Mouse (Mus musculus) intestine, embryonic 15.5 days (tissue): Measurements from ENCODE around the gene Avpr2. TPM values are rescaled to one million over a fixed set of nuclear protein-coding genes. Genes with fewer than 3 reads are reported as not detected.

Experiments
- ATAC-seq: fragments of 200-750 bp; cut with Nextera tagmentation; 2 replicates; pipeline ENCODE4 v1.8.0; 2017; ENCODE audit warnings: moderate TSS enrichment, moderate library complexity
- H3K27ac ChIP-seq: fragments of 300-500 bp; sonication (generic); 2 replicates; pipeline ENCODE4 v1.5.1; 2015; ENCODE audit warnings: mild to moderate bottlenecking, inconsistent platforms
- H3K27me3 ChIP-seq: fragments of 300-500 bp; sonication (generic); replicated peaks from 2 replicates; pipeline ENCODE4 v1.6.1; 2015; ENCODE audit warnings: inconsistent platforms
- H3K36me3 ChIP-seq: fragments of 300-500 bp; sonication (generic); 2 replicates; pipeline ENCODE4 v1.6.1; 2015; ENCODE audit warnings: inconsistent platforms
- H3K4me1 ChIP-seq: fragments of 300-500 bp; sonication (generic); replicated peaks from 2 replicates; pipeline ENCODE4 v1.6.1; 2015; ENCODE audit warnings: inconsistent platforms
- H3K4me2 ChIP-seq: fragments of 300-500 bp; sonication (generic); replicated peaks from 2 replicates; pipeline ENCODE4 v1.6.1; 2015; ENCODE audit warnings: mild to moderate bottlenecking, inconsistent platforms
- H3K4me3 ChIP-seq: fragments of 300-500 bp; sonication (generic); replicated peaks from 2 replicates; pipeline ENCODE4 v1.5.1; 2015; ENCODE audit warnings: inconsistent platforms
- H3K9ac ChIP-seq: fragments of 300-500 bp; sonication (generic); 2 replicates; pipeline ENCODE4 v1.6.1; 2015; ENCODE audit warnings: inconsistent platforms
- H3K9me3 ChIP-seq: fragments of 300-500 bp; sonication (generic); 2 replicates; pipeline ENCODE4 v1.6.1; 2016; ENCODE audit warnings: inconsistent platforms
- WGBS: fragments of 180-500 bp; shearing (Covaris S2); methylation state at CpG from one replicate; pipeline ENCODE4 v1.1.7; 2015; 5-methylcytosine and 5-hydroxymethylcytosine counted together
- polyA plus RNA-seq: library from polyadenylated mRNA; unstranded; fragments of >200 nt; fragmentation: Nextera tagmentation; extraction: Ambion mirVana; gene quantifications from 2 replicates; pipeline ENCODE4 v1.2.1, GENCODE M21; 2015

The Avpr2 gene
- polyA plus RNA-seq, 1 experiment from 2014 or later: 0.05 TPM

- no peak overlapping the region for H3K27ac ChIP-seq
- H3K27me3 ChIP-seq: peaks cover 15% of the 10 kb centered on the region
- H3K4me1 ChIP-seq: 0 out of 2 replicates have a peak, but pooled peaks cover 4% of the 10 kb centered on the region
- peak overlapping the region; percentile 80 for H3K4me2 ChIP-seq
- H3K9me3 ChIP-seq: no peaks in the 10 kb centered on the region
- 34% methylated on average over 16 of the region's 16 CpGs for WGBS
- ATAC-seq: no peak
- H3K4me3 ChIP-seq: peak overlapping the region; percentile 37
- no peaks in the 10 kb centered on the region for H3K36me3 ChIP-seq
- H3K9ac ChIP-seq: no peak overlapping the region
Observed at GRCm38 (mm10) chrX:73881036-73881427, 10.9 kb upstream of the Avpr2 start.

- Histone ChIP-seq H3K4me2 (0 out of 2 replicates have a peak overlapping the region, but pooled peaks have one; percentile 80), H3K9me3 (no peaks in the 10 kb centered on the region), H3K27me3 (peaks cover 15% of the 10 kb centered on the region), H3K9ac (no peak overlapping the region), H3K36me3 (no peaks in the 10 kb centered on the region), H3K4me1 (0 out of 2 replicates have a peak, but pooled peaks cover 4% of the 10 kb centered on the region), H3K4me3 (no peak overlapping the region), H3K27ac (no peak overlapping the region)
- ATAC-seq: no peak
- 28% methylated on average over 6 of the region's 6 CpGs for WGBS
Observed at GRCm38 (mm10) chrX:73881463-73881862, 10.4 kb upstream of the Avpr2 start.

GRCm38 (mm10) chrX:73892833-73893232 is 931 bp downstream of the Avpr2 start:
- Histone ChIP-seq H3K9me3 (no peaks in the 10 kb centered on the region), H3K36me3 (no peaks in the 10 kb centered on the region), H3K27ac (no peak overlapping the region), H3K4me2 (no peak overlapping the region), H3K4me1 (no peaks in the 10 kb centered on the region), H3K27me3 (no peaks in the 10 kb centered on the region), H3K9ac (no peak overlapping the region), H3K4me3 (no peak overlapping the region)
- ATAC-seq: no peak
- 91% methylated on average over 14 of the region's 14 CpGs for WGBS

- no peak within 1 kb of the TSS for H3K27ac ChIP-seq
- no peak for ATAC-seq
- no peak within 1 kb of the TSS for H3K4me3 ChIP-seq
- no peak within 1 kb of the TSS for H3K4me2 ChIP-seq
- 18% methylated on average over 2 of the region's 2 CpGs for WGBS
- no peak within 1 kb of the TSS for H3K9ac ChIP-seq
- no peaks in the 10 kb centered on the region for H3K4me1 ChIP-seq
- no peaks in the 10 kb centered on the region for H3K36me3 ChIP-seq
- no peaks in the 10 kb centered on the region for H3K27me3 ChIP-seq
- no peaks in the 10 kb centered on the region for H3K9me3 ChIP-seq
Observed at GRCm38 (mm10) chrX:73895719-73896118, 3.8 kb downstream of the Avpr2 start, which contains the start of gene L1cam. TSS of gene L1cam (minus strand) at chrX:73896105.

GRCm38 (mm10) chrX:73897959-73898358 is 6.1 kb downstream of the Avpr2 start:
- WGBS: 74% methylated on average over 3 of the region's 3 CpGs
- H3K36me3 ChIP-seq: no peaks in the 10 kb centered on the region
- ATAC-seq: no peak

GRCm38 (mm10) chrX:73910049-73910448 is 18.1 kb downstream of the Avpr2 start:
- Histone ChIP-seq H3K36me3 (no peaks in the 10 kb centered on the region), H3K27ac (no peak overlapping the region), H3K4me3 (no peak overlapping the region), H3K27me3 (no peaks in the 10 kb centered on the region), H3K4me2 (no peak overlapping the region), H3K4me1 (no peaks in the 10 kb centered on the region), H3K9me3 (no peaks in the 10 kb centered on the region), H3K9ac (no peak overlapping the region)
- WGBS: 95% methylated on average over 1 of the region's 1 CpGs
- ATAC-seq: no peak

More at GRCm38 (mm10) chrX:73897959-73898358, 6.1 kb downstream of the Avpr2 start:
- Histone ChIP-seq H3K9ac (no peak overlapping the region), H3K27ac (no peak overlapping the region), H3K4me1 (no peaks in the 10 kb centered on the region), H3K27me3 (no peaks in the 10 kb centered on the region), H3K9me3 (no peaks in the 10 kb centered on the region), H3K4me3 (no peak overlapping the region), H3K4me2 (no peak overlapping the region)

- H3K4me3 ChIP-seq: no peak overlapping the region
- no peaks in the 10 kb centered on the region for H3K4me1 ChIP-seq
- H3K9ac ChIP-seq: no peak overlapping the region
- peak overlapping the region; percentile 54 for H3K4me2 ChIP-seq
- H3K36me3 ChIP-seq: no peaks in the 10 kb centered on the region
- H3K27me3 ChIP-seq: no peaks in the 10 kb centered on the region
- ATAC-seq: no peak
- H3K9me3 ChIP-seq: no peaks in the 10 kb centered on the region
- H3K27ac ChIP-seq: no peak overlapping the region
Observed at GRCm38 (mm10) chrX:73910451-73910850, 18.5 kb downstream of the Avpr2 start.

- no peaks in the 10 kb centered on the region for H3K9me3 ChIP-seq
- H3K27me3 ChIP-seq: no peaks in the 10 kb centered on the region
- H3K27ac ChIP-seq: no peak overlapping the region
- H3K4me2 ChIP-seq: peak overlapping the region; percentile 54
- no peak for ATAC-seq
- H3K4me1 ChIP-seq: no peaks in the 10 kb centered on the region
- no peak overlapping the region; the same call in 1 of the 2 replicates for H3K9ac ChIP-seq
- WGBS: 39% methylated on average over 24 of the region's 26 CpGs
- no peaks in the 10 kb centered on the region for H3K36me3 ChIP-seq
- no peak overlapping the region for H3K4me3 ChIP-seq
Observed at GRCm38 (mm10) chrX:73911156-73911555, 19.3 kb downstream of the Avpr2 start.

- Histone ChIP-seq H3K9ac (no peak overlapping the region), H3K4me3 (no peak overlapping the region), H3K9me3 (no peaks in the 10 kb centered on the region), H3K27ac (no peak overlapping the region), H3K4me2 (0 out of 2 replicates have a peak overlapping the region, but pooled peaks have one; percentile 54), H3K36me3 (no peaks in the 10 kb centered on the region), H3K27me3 (no peaks in the 10 kb centered on the region), H3K4me1 (no peaks in the 10 kb centered on the region)
- WGBS: 82% methylated on average over 2 of the region's 2 CpGs
- no peak for ATAC-seq
Observed at GRCm38 (mm10) chrX:73911588-73911987, 19.7 kb downstream of the Avpr2 start.

GRCm38 (mm10) chrX:73914827-73915703 is 23.2 kb downstream of the Avpr2 start:
- Histone ChIP-seq H3K36me3 (no peaks in the 10 kb centered on the region), H3K4me1 (no peaks in the 10 kb centered on the region), H3K27ac (peak overlapping the region; percentile 60), H3K9me3 (no peaks in the 10 kb centered on the region), H3K9ac (no peak overlapping the region), H3K27me3 (no peaks in the 10 kb centered on the region), H3K4me3 (peak overlapping the region; percentile 18), H3K4me2 (peak overlapping the region; percentile 46)
- WGBS: 29% methylated on average over 31 of the region's 31 CpGs
- peak; percentile 98 for ATAC-seq

GRCm38 (mm10) chrX:73916945-73917344 is 25.0 kb downstream of the Avpr2 start:
- Histone ChIP-seq H3K4me2 (no peak overlapping the region), H3K4me1 (no peaks in the 10 kb centered on the region), H3K9me3 (no peaks in the 10 kb centered on the region), H3K9ac (no peak overlapping the region), H3K27me3 (no peaks in the 10 kb centered on the region), H3K27ac (no peak overlapping the region), H3K4me3 (no peak overlapping the region), H3K36me3 (no peaks in the 10 kb centered on the region)
- 85% methylated on average over 8 of the region's 8 CpGs for WGBS
- ATAC-seq: no peak

- no peak for ATAC-seq
- no peak overlapping the region for H3K9ac ChIP-seq
- no peaks in the 10 kb centered on the region for H3K27me3 ChIP-seq
- no peaks in the 10 kb centered on the region for H3K36me3 ChIP-seq
- H3K4me1 ChIP-seq: no peaks in the 10 kb centered on the region
- no peak overlapping the region for H3K27ac ChIP-seq
- H3K4me2 ChIP-seq: no peak overlapping the region
- WGBS: 80% methylated on average over 5 of the region's 5 CpGs
- H3K4me3 ChIP-seq: no peak overlapping the region
- no peaks in the 10 kb centered on the region for H3K9me3 ChIP-seq
Observed at GRCm38 (mm10) chrX:73918631-73919030, 26.7 kb downstream of the Avpr2 start.
